Mouse (Mus musculus): ENCODE results near the gene Mapk8. TPM values are rescaled to one million over a fixed set of nuclear protein-coding genes. Genes with fewer than 3 reads are reported as not detected.

Mapk8 gene
- polyA plus RNA-seq, 1 experiment = 6.2 TPM

GRCm38 (mm10) chr14:33338684-33339083 lies 108.3 kb downstream of the Mapk8 start:
- H3K27me3 ChIP-seq (ENCODE audit: control insufficient read depth, insufficient read depth, low read length) = no peaks in the 10 kb centered on the region
- no peak overlapping the region for H3K4me3 ChIP-seq (ENCODE audit: extremely low read depth, insufficient read depth, insufficient read length)
- no peaks in the 10 kb centered on the region for H3K4me1 ChIP-seq (ENCODE audit: control insufficient read depth, insufficient read depth, insufficient read length)
- H3K27ac ChIP-seq (ENCODE audit: insufficient read depth, low read length) = no peak overlapping the region
- TF ChIP-seq CTCF (IDR thresholded peaks at IDR 0.05; ENCODE audit: extremely low read depth, insufficient read depth, insufficient read length, insufficient replicate concordance) = no peak
- TF ChIP-seq POLR2A (IDR thresholded peaks at IDR 0.05; ENCODE audit: low read depth, low read length) = no peak
- H3K36me3 ChIP-seq (ENCODE audit: control insufficient read depth, insufficient read depth, low read length) = no peaks in the 10 kb centered on the region
- 67% methylated on average over 5 of the region's 5 CpGs for WGBS
- no peak for DNase-seq (ENCODE audit: low read depth in 1 of 2, low spot score in 2 of 2)

GRCm38 (mm10) chr14:33335733-33336132 lies 111.2 kb downstream of the Mapk8 start:
- no peak overlapping the region for H3K4me3 ChIP-seq (ENCODE audit: extremely low read depth, insufficient read depth, insufficient read length)
- no peak for DNase-seq (ENCODE audit: low read depth in 1 of 2, low spot score in 2 of 2)
- no peaks in the 10 kb centered on the region for H3K36me3 ChIP-seq (ENCODE audit: control insufficient read depth, insufficient read depth, low read length)
- WGBS = 81% methylated on average over 6 of the region's 6 CpGs
- no peaks in the 10 kb centered on the region for H3K27me3 ChIP-seq (ENCODE audit: control insufficient read depth, insufficient read depth, low read length)
- H3K27ac ChIP-seq (ENCODE audit: insufficient read depth, low read length) = no peak overlapping the region
- no peaks in the 10 kb centered on the region for H3K4me1 ChIP-seq (ENCODE audit: control insufficient read depth, insufficient read depth, insufficient read length)
- TF ChIP-seq POLR2A (IDR thresholded peaks at IDR 0.05; ENCODE audit: low read depth, low read length) (no peak), CTCF (IDR thresholded peaks at IDR 0.05; ENCODE audit: extremely low read depth, insufficient read depth, insufficient read length, insufficient replicate concordance) (no peak)

- Histone ChIP-seq H3K4me3 (ENCODE audit: extremely low read depth, insufficient read depth, insufficient read length) (no peak overlapping the region), H3K27ac (ENCODE audit: insufficient read depth, low read length) (no peak overlapping the region), H3K36me3 (ENCODE audit: control insufficient read depth, insufficient read depth, low read length) (no peaks in the 10 kb centered on the region), H3K27me3 (ENCODE audit: control insufficient read depth, insufficient read depth, low read length) (no peaks in the 10 kb centered on the region), H3K4me1 (ENCODE audit: control insufficient read depth, insufficient read depth, insufficient read length) (no peaks in the 10 kb centered on the region)
- TF ChIP-seq POLR2A (IDR thresholded peaks at IDR 0.05; ENCODE audit: low read depth, low read length) (no peak), CTCF (IDR thresholded peaks at IDR 0.05; ENCODE audit: extremely low read depth, insufficient read depth, insufficient read length, insufficient replicate concordance) (no peak)
- WGBS = 71% methylated on average over 4 of the region's 4 CpGs
- no peak for DNase-seq (ENCODE audit: low read depth in 1 of 2, low spot score in 2 of 2)
Measured at GRCm38 (mm10) chr14:33334402-33334801, 112.6 kb downstream of the Mapk8 start.

GRCm38 (mm10) chr14:33333833-33334232 lies 113.1 kb downstream of the Mapk8 start:
- no peak for DNase-seq (ENCODE audit: low read depth in 1 of 2, low spot score in 2 of 2)
- H3K27ac ChIP-seq (ENCODE audit: insufficient read depth, low read length) = no peak overlapping the region
- H3K4me3 ChIP-seq (ENCODE audit: extremely low read depth, insufficient read depth, insufficient read length) = no peak overlapping the region
- TF ChIP-seq CTCF (IDR thresholded peaks at IDR 0.05; ENCODE audit: extremely low read depth, insufficient read depth, insufficient read length, insufficient replicate concordance) (peak; percentile 63; the same call in 1 of the 2 replicates), POLR2A (IDR thresholded peaks at IDR 0.05; ENCODE audit: low read depth, low read length) (no peak)
- no peaks in the 10 kb centered on the region for H3K4me1 ChIP-seq (ENCODE audit: control insufficient read depth, insufficient read depth, insufficient read length)
- no peaks in the 10 kb centered on the region for H3K36me3 ChIP-seq (ENCODE audit: control insufficient read depth, insufficient read depth, low read length)
- 72% methylated on average over 4 of the region's 4 CpGs for WGBS
- no peaks in the 10 kb centered on the region for H3K27me3 ChIP-seq (ENCODE audit: control insufficient read depth, insufficient read depth, low read length)

- no peaks in the 10 kb centered on the region for H3K36me3 ChIP-seq (ENCODE audit: control insufficient read depth, insufficient read depth, low read length)
- TF ChIP-seq POLR2A (IDR thresholded peaks at IDR 0.05; ENCODE audit: low read depth, low read length) (no peak), CTCF (IDR thresholded peaks at IDR 0.05; ENCODE audit: extremely low read depth, insufficient read depth, insufficient read length, insufficient replicate concordance) (no peak)
- WGBS = 83% methylated on average over 4 of the region's 4 CpGs
- no peak overlapping the region for H3K4me3 ChIP-seq (ENCODE audit: extremely low read depth, insufficient read depth, insufficient read length)
- no peak overlapping the region for H3K27ac ChIP-seq (ENCODE audit: insufficient read depth, low read length)
- H3K4me1 ChIP-seq (ENCODE audit: control insufficient read depth, insufficient read depth, insufficient read length) = no peaks in the 10 kb centered on the region
- DNase-seq (ENCODE audit: low read depth in 1 of 2, low spot score in 2 of 2) = no peak
- no peaks in the 10 kb centered on the region for H3K27me3 ChIP-seq (ENCODE audit: control insufficient read depth, insufficient read depth, low read length)
Measured at GRCm38 (mm10) chr14:33331627-33332026, 115.3 kb downstream of the Mapk8 start.

GRCm38 (mm10) chr14:33330986-33331385 lies 116.0 kb downstream of the Mapk8 start:
- Histone ChIP-seq H3K4me1 (ENCODE audit: control insufficient read depth, insufficient read depth, insufficient read length) (no peaks in the 10 kb centered on the region), H3K36me3 (ENCODE audit: control insufficient read depth, insufficient read depth, low read length) (no peaks in the 10 kb centered on the region), H3K4me3 (ENCODE audit: extremely low read depth, insufficient read depth, insufficient read length) (no peak overlapping the region), H3K27ac (ENCODE audit: insufficient read depth, low read length) (no peak overlapping the region), H3K27me3 (ENCODE audit: control insufficient read depth, insufficient read depth, low read length) (no peaks in the 10 kb centered on the region)
- no peak for DNase-seq (ENCODE audit: low read depth in 1 of 2, low spot score in 2 of 2)
- WGBS = 74% methylated on average over 4 of the region's 4 CpGs
- TF ChIP-seq CTCF (IDR thresholded peaks at IDR 0.05; ENCODE audit: extremely low read depth, insufficient read depth, insufficient read length, insufficient replicate concordance) (no peak), POLR2A (IDR thresholded peaks at IDR 0.05; ENCODE audit: low read depth, low read length) (no peak)

- Histone ChIP-seq H3K4me3 (ENCODE audit: extremely low read depth, insufficient read depth, insufficient read length) (no peak overlapping the region), H3K36me3 (ENCODE audit: control insufficient read depth, insufficient read depth, low read length) (no peaks in the 10 kb centered on the region), H3K27me3 (ENCODE audit: control insufficient read depth, insufficient read depth, low read length) (no peaks in the 10 kb centered on the region), H3K27ac (ENCODE audit: insufficient read depth, low read length) (no peak overlapping the region), H3K4me1 (ENCODE audit: control insufficient read depth, insufficient read depth, insufficient read length) (peaks cover 1% of the 10 kb centered on the region; the same call in 1 of the 2 replicates)
- DNase-seq (ENCODE audit: low read depth in 1 of 2, low spot score in 2 of 2) = no peak
- TF ChIP-seq POLR2A (IDR thresholded peaks at IDR 0.05; ENCODE audit: low read depth, low read length) (no peak), CTCF (IDR thresholded peaks at IDR 0.05; ENCODE audit: extremely low read depth, insufficient read depth, insufficient read length, insufficient replicate concordance) (no peak)
- 80% methylated on average over 5 of the region's 5 CpGs for WGBS
Measured at GRCm38 (mm10) chr14:33329297-33329805, 117.6 kb downstream of the Mapk8 start.

Measured in spleen, adult 2 months (tissue).